Mouse (Mus musculus) heart, adult 8-10 months (tissue): ENCODE data around the gene Slc22a6. TPM values are rescaled to one million over a fixed set of nuclear protein-coding genes. Genes with fewer than 3 reads are reported as not detected.

ENCODE experiments used
- total RNA-seq, 4 experiments: library from RNA; stranded (reverse); gene quantifications; 2 replicates each; pipeline ENCODE4 v1.2.4; 2022

Slc22a6 gene
- total RNA-seq, 4 experiments from 2014 or later: not detected

Other genes starting within 250 kb of the Slc22a6 start
- not detected for gene Slc22a30, start 212.9 kb upstream of the Slc22a6 start, total RNA-seq
- gene Slc22a8, start 26.8 kb upstream of the Slc22a6 start, total RNA-seq: under 1 TPM in 1 of 4 experiments, not detected in 3; 0.25 TPM
- under 1 TPM in 2 of 4 experiments, not detected in 2; 0.09 TPM for gene Chrm1, start 45.8 kb downstream of the Slc22a6 start, total RNA-seq
- gene Slc3a2, start 105.3 kb downstream of the Slc22a6 start, total RNA-seq: 10 to 100 TPM; 39.5 to 43.6 (median 41.9) TPM
- 10 to 100 TPM; 16.1 to 19.6 (median 17.5) TPM for gene Wdr74, start 117.8 kb downstream of the Slc22a6 start, total RNA-seq
- gene 1700092M07Rik, start 122.7 kb downstream of the Slc22a6 start, total RNA-seq: not detected
- gene Stx5a, start 123.4 kb downstream of the Slc22a6 start, total RNA-seq: 10 to 100 TPM; 20.9 to 27.3 (median 25.4) TPM
- gene Nxf1, start 139.0 kb downstream of the Slc22a6 start, total RNA-seq: 10 to 100 TPM; 30.3 to 42.0 (median 33.7) TPM
- gene Tmem223, start 153.0 kb downstream of the Slc22a6 start, total RNA-seq: 100 to 1,000 TPM; 111 to 137 (median 125) TPM
- 10 to 100 TPM; 18.2 to 21.5 (median 19.5) TPM for gene Tmem179b, start 156.4 kb downstream of the Slc22a6 start, total RNA-seq
- gene Taf6l, start 168.4 kb downstream of the Slc22a6 start, total RNA-seq: 1 to 10 TPM; 5.4 to 9.0 (median 7.7) TPM
- 10 to 100 TPM; 52.1 to 60.7 (median 55.4) TPM for gene Polr2g, start 180.5 kb downstream of the Slc22a6 start, total RNA-seq
- gene Zbtb3, start 184.5 kb downstream of the Slc22a6 start, total RNA-seq: 1 to 10 TPM; 1.2 to 2.5 (median 1.5) TPM
- 10 to 100 TPM; 13.7 to 16.4 (median 14.9) TPM for gene Ttc9c, start 201.3 kb downstream of the Slc22a6 start, total RNA-seq
- gene Hnrnpul2, start 202.0 kb downstream of the Slc22a6 start, total RNA-seq: 10 to 100 TPM; 46.0 to 48.9 (median 46.9) TPM
- under 1 TPM in 1 of 4 experiments, not detected in 3; 0.53 TPM for gene AC129217.1, start 211.7 kb downstream of the Slc22a6 start, total RNA-seq
- 10 to 100 TPM; 21.2 to 28.1 (median 24.2) TPM for gene Bscl2, start 219.4 kb downstream of the Slc22a6 start, total RNA-seq
- gene Gng3, start 221.2 kb downstream of the Slc22a6 start, total RNA-seq: under 1 TPM in 1 of 4 experiments, not detected in 3; 0.22 TPM
- gene Lrrn4cl, start 232.7 kb downstream of the Slc22a6 start, total RNA-seq: 1 to 10 TPM; 3.4 to 4.7 (median 3.9) TPM